Mouse (Mus musculus) MEL (cell line): ENCODE measurements around the gene Zbtb40. TPM values are rescaled to one million over a fixed set of nuclear protein-coding genes. Genes with fewer than 3 reads are reported as not detected.

Source experiments
- DNase-seq: peaks from one replicate; pipeline ENCODE4 v3.0.0; 2011; ENCODE audit warnings: low read depth, low spot score
- H3K27ac ChIP-seq: 2 replicates; pipeline ENCODE4 v1.5.1; 2012; ENCODE audit warnings: low read depth, mild to moderate bottlenecking, control low read depth, low read length, moderate library complexity; ENCODE audit not compliant: control insufficient read depth
- H3K27me3 ChIP-seq, 2 experiments: fragments of 150-350 bp in 1 of 2; sonication (generic) in 1 of 2; 2 replicates each; pipeline ENCODE4 v1.6.1; 2012; ENCODE audit warnings: low read length in 2 of 2, mild to moderate bottlenecking in 2 of 2, improper control_type of control experiment in 1 of 2, moderate library complexity in 1 of 2; ENCODE audit not compliant: insufficient read depth in 2 of 2, control insufficient read depth in 1 of 2
- H3K36me3 ChIP-seq, 2 experiments: 2 replicates each; pipeline ENCODE4 v1.6.1; 2012 to 2014; ENCODE audit warnings: low read length in 2 of 2, improper control_type of control experiment in 1 of 2, inconsistent platforms in 1 of 2, mild to moderate bottlenecking in 1 of 2; ENCODE audit not compliant: insufficient read depth in 2 of 2, control insufficient read depth in 1 of 2
- H3K4me1 ChIP-seq, 2 experiments: fragments of 150-350 bp in 1 of 2; sonication (generic) in 1 of 2; 2 replicates each; pipeline ENCODE4 v1.6.1; 2012; ENCODE audit warnings: low read length in 2 of 2, improper control_type of control experiment in 1 of 2, mild to moderate bottlenecking in 1 of 2; ENCODE audit not compliant: insufficient read depth in 2 of 2, control insufficient read depth in 1 of 2
- H3K4me3 ChIP-seq, 2 experiments: fragments of 150-350 bp in 1 of 2; sonication (generic) in 1 of 2; 2 replicates each; pipeline ENCODE4 v1.5.1; 2012; ENCODE audit warnings: low read depth in 2 of 2, low read length in 2 of 2, mild to moderate bottlenecking in 2 of 2, moderate library complexity in 2 of 2, control low read depth in 1 of 2, improper control_type of control experiment in 1 of 2; ENCODE audit not compliant: control insufficient read depth in 1 of 2, insufficient read depth in 1 of 2
- H3K79me2 ChIP-seq: 2 replicates; pipeline ENCODE4 v1.6.1; 2012; ENCODE audit warnings: mild to moderate bottlenecking, low read length, moderate library complexity; ENCODE audit not compliant: control insufficient read depth, poor library complexity, insufficient read depth
- H3K9ac ChIP-seq: 2 replicates; pipeline ENCODE4 v1.6.1; 2012; ENCODE audit warnings: low read depth, mild to moderate bottlenecking, control low read depth, low read length, moderate library complexity; ENCODE audit not compliant: control insufficient read depth, poor library complexity, severe bottlenecking
- H3K9me3 ChIP-seq: fragments of 150-350 bp; sonication (generic); replicated peaks from 2 replicates; pipeline ENCODE4 v1.6.1; 2012; ENCODE audit warnings: mild to moderate bottlenecking, low read length, improper control_type of control experiment, moderate library complexity; ENCODE audit not compliant: insufficient read depth
- BHLHE40 ChIP-seq: IDR thresholded peaks from 2 replicates; pipeline ENCODE4 v1.6.1; 2012; ENCODE audit warnings: low read depth, mild to moderate bottlenecking, inconsistent platforms, low read length, improper control_type of control experiment, borderline replicate concordance
- CTCF ChIP-seq, 3 experiments: IDR thresholded peaks in 2 of 3; conservative IDR thresholded peaks in 1 of 3; 2 replicates each; pipeline ENCODE4 v1.5.1; 2011 to 2012; ENCODE audit warnings: low read length in 3 of 3, low read depth in 2 of 3, mild to moderate bottlenecking in 2 of 3, improper control_type of control experiment in 1 of 3, inconsistent platforms in 1 of 3, mixed read lengths in 1 of 3, moderate library complexity in 1 of 3; ENCODE audit not compliant: control insufficient read depth in 1 of 3, insufficient read depth in 1 of 3, poor library complexity in 1 of 3, severe bottlenecking in 1 of 3
- EP300 ChIP-seq, 2 experiments: IDR thresholded peaks; 2 replicates each; pipeline ENCODE4 v1.6.1; 2011; ENCODE audit warnings: improper control_type of control experiment in 2 of 2, low read length in 2 of 2, low read depth in 1 of 2, mild to moderate bottlenecking in 1 of 2
- ETS1 ChIP-seq: IDR thresholded peaks from 2 replicates; pipeline ENCODE4 v1.6.1; 2012; ENCODE audit warnings: low read depth, mild to moderate bottlenecking, inconsistent platforms, low read length, improper control_type of control experiment, moderate library complexity
- GABPA ChIP-seq: IDR thresholded peaks from 2 replicates; pipeline ENCODE4 v1.6.1; 2012; ENCODE audit warnings: low read depth, mild to moderate bottlenecking, inconsistent platforms, low read length, improper control_type of control experiment, moderate library complexity
- HCFC1 ChIP-seq: IDR thresholded peaks from 2 replicates; pipeline ENCODE4 v1.6.1; 2012; ENCODE audit warnings: low read depth, mild to moderate bottlenecking, inconsistent platforms, low read length, improper control_type of control experiment, moderate library complexity
- MAFK ChIP-seq: IDR thresholded peaks from 2 replicates; pipeline ENCODE4 v1.6.1; 2011; ENCODE audit warnings: low read depth, mild to moderate bottlenecking, low read length, improper control_type of control experiment, borderline replicate concordance
- MAZ ChIP-seq: IDR thresholded peaks from 2 replicates; pipeline ENCODE4 v1.6.1; 2012; ENCODE audit warnings: low read depth, mild to moderate bottlenecking, inconsistent platforms, low read length, improper control_type of control experiment
- MXI1 ChIP-seq: IDR thresholded peaks from 2 replicates; pipeline ENCODE4 v1.6.1; 2011; ENCODE audit warnings: mild to moderate bottlenecking, low read depth, low read length, improper control_type of control experiment
- MYB ChIP-seq: IDR thresholded peaks from 2 replicates; pipeline ENCODE4 v1.6.1; 2011; ENCODE audit warnings: mild to moderate bottlenecking, low read depth, low read length, improper control_type of control experiment
- MYC ChIP-seq: IDR thresholded peaks from 2 replicates; pipeline ENCODE4 v1.6.1; 2011; ENCODE audit warnings: low read depth, mild to moderate bottlenecking, low read length, improper control_type of control experiment, moderate library complexity
- NELFE ChIP-seq: IDR thresholded peaks from 2 replicates; pipeline ENCODE4 v1.6.1; 2011; ENCODE audit warnings: low read depth, low read length, improper control_type of control experiment
- POLR2A ChIP-seq, 2 experiments: IDR thresholded peaks; 2 replicates each; pipeline ENCODE4 v1.6.1; 2011 to 2012; ENCODE audit warnings: low read length in 2 of 2, mild to moderate bottlenecking in 2 of 2, control low read depth in 1 of 2, improper control_type of control experiment in 1 of 2, low read depth in 1 of 2, moderate library complexity in 1 of 2; ENCODE audit not compliant: control insufficient read depth in 1 of 2, insufficient read depth in 1 of 2, poor library complexity in 1 of 2
- POLR2AphosphoS5 ChIP-seq: IDR thresholded peaks from 2 replicates; pipeline ENCODE4 v1.6.1; 2012; ENCODE audit warnings: low read depth, borderline replicate concordance, mild to moderate bottlenecking, inconsistent platforms, low read length, moderate library complexity, mixed read lengths
- RCOR1 ChIP-seq: IDR thresholded peaks from 2 replicates; pipeline ENCODE4 v1.6.1; 2012; ENCODE audit warnings: low read depth, mild to moderate bottlenecking, inconsistent platforms, low read length, improper control_type of control experiment
- TAL1 ChIP-seq: IDR thresholded peaks from 2 replicates; pipeline ENCODE4 v1.6.1; 2012; ENCODE audit warnings: mild to moderate bottlenecking, inconsistent platforms, low read length, moderate library complexity, mixed read lengths
- TBP ChIP-seq: IDR thresholded peaks from 2 replicates; pipeline ENCODE4 v1.8.0; 2011; ENCODE audit warnings: low read depth, low read length, improper control_type of control experiment
- UBTF ChIP-seq: IDR thresholded peaks from 2 replicates; pipeline ENCODE4 v1.6.1; 2012; ENCODE audit warnings: low read depth, mild to moderate bottlenecking, inconsistent platforms, low read length, improper control_type of control experiment, moderate library complexity, borderline replicate concordance; ENCODE audit not compliant: insufficient read depth
- ZC3H11A ChIP-seq: IDR thresholded peaks from 2 replicates; pipeline ENCODE4 v1.6.1; 2012; ENCODE audit warnings: low read depth, mild to moderate bottlenecking, inconsistent platforms, low read length, improper control_type of control experiment
- ZNF384 ChIP-seq: IDR thresholded peaks from 2 replicates; pipeline ENCODE4 v1.6.1; 2012; ENCODE audit warnings: low read depth, mild to moderate bottlenecking, inconsistent platforms, low read length, improper control_type of control experiment
- polyA plus RNA-seq, 2 experiments: library from polyadenylated mRNA; stranded (reverse) in 1 of 2; unstranded in 1 of 2; fragments of >175 nt in 1 of 2; fragments of >200 nt in 1 of 2; gene quantifications; 2 replicates each; pipeline versions ENCODE4 v1.2.1 to v1.2.4; 2012; ENCODE audit warnings: low replicate concordance in 2 of 2, low read depth in 1 of 2; ENCODE audit not compliant: insufficient read length in 2 of 2, insufficient read depth in 1 of 2, missing spikeins in 1 of 2
- total RNA-seq: library from RNA; depleted of rRNA; stranded (reverse); fragments of 300-350 nt; gene quantifications from 2 replicates; pipeline ENCODE4 v1.2.3, GENCODE M21; 2012

The Zbtb40 gene
- total and polyA plus RNA-seq, 3 experiments: 9.6 to 14.4 TPM; not detected in 1

DNA sequence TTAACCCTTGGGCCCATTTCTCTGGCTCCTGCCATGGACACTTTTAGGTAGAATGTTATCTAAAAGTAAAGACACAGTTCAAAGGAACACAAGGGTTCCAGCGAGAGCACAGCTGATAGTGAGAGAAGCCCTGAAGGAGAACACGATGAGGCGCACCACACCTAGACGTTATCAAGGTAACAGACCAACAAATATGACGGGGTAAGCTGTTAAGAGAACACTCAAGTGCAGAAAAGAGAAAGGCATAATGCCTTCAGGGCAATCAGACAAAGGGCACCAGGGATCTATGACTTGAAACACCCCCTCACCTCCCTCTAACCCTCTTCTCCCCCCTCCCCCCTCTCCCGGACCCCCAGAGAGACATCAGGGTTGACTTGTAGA lies 33.1 kb downstream of the Zbtb40 start (continued):
- TF ChIP-seq TBP: no peak

DNA sequence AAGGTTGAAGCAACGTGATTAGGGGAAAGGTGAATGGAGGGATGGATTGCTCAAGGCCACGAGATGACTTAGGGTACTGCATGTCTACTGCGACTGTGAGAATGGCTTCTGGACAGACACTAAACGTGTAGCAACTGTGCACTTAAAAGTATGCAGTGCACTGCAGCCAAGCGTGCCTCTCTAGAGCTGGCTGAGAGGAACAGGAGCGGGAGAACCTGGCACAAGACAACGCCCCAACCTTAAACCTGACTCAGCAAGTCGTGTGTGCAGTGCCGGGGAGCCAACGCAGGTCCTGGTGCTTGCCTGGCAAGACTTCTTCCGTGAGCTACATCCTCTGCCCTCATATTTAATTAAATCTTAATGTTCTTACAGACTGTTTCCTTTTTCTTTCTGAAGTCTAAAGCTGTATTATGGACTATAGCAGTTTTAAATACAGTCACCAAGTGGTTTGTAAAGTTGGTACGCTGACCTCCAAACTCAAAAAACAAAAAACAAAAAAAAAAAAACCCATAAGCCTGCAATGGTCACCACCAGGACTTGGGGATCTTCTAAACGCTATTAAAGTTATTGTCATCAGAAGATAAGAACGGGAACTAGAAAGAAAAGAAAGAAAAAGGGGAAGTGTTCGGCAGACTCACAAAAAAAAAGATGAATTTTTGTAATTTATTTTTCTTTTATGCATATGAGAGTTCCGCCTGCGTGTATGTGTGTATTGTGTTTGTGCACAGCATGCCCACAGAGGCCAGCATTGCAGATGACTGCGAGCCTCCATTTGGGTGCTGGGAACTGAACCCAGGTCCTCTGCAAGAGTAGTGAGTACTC lies 33.7 kb downstream of the Zbtb40 start:
- Histone ChIP-seq H3K79me2 (no peaks in the 10 kb centered on the region), H3K9me3 (no peaks in the 10 kb centered on the region), H3K27ac (peak overlapping the region; percentile 98), H3K36me3 (peaks cover 0 to 7% of the 10 kb centered on the region in 2 experiments; a peak in 2 of 4 replicates), H3K9ac (peak overlapping the region; percentile 41), H3K27me3 (no peaks in the 10 kb centered on the region), H3K4me3 (peak overlapping the region; percentile 32 to 41; a peak in 3 of 4 replicates), H3K4me1 (peaks cover 4% of the 10 kb centered on the region in 2 experiments)
- no peak for TF ChIP-seq MXI1
- peak; percentile 83 for TF ChIP-seq MAFK
- peak; percentile 95 for TF ChIP-seq ZNF384
- TF ChIP-seq NELFE: no peak
- peak; percentile 12; the same call in 1 of the 2 replicates for TF ChIP-seq ETS1
- 0 out of 2 replicates have a peak, but pooled peaks have one; percentile 49 for TF ChIP-seq TBP
- peak; percentile 79 for DNase-seq

DNA sequence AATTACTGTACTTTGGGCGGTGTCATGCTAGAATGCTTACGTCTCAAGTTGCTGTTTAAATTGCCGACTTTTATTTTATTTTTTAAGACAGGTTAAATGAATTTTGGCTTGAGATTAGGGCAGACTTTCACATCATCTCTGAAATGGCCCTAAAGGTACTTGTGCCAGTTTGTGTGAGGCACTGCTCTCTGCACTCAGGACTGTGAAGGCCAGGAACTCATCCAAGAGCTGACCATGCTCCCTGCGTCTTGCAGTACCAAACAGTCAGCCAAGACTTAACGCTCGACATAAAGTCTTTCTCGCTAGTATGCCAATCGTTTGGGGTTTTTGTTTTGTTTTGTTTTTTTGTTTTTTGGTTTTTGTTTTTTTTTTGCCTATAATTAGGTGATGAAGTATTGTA lies 34.5 kb downstream of the Zbtb40 start:
- TF ChIP-seq CTCF (IDR thresholded peaks at IDR 0.05 in 2 of 3, conservative IDR thresholded peaks at IDR 0.05 in 1 of 3; ENCODE audit: control insufficient read depth in 1 of 3, insufficient read depth in 1 of 3, low read depth in 2 of 3, low read length in 3 of 3, poor library complexity in 1 of 3, severe bottlenecking in 1 of 3) (no peak), MYB (no peak), MAZ (no peak), POLR2AphosphoS5 (no peak), BHLHE40 (no peak), HCFC1 (no peak), UBTF (no peak), POLR2A (IDR thresholded peaks at IDR 0.05; ENCODE audit: control insufficient read depth in 1 of 2, insufficient read depth in 1 of 2, low read depth in 1 of 2, low read length in 2 of 2, poor library complexity in 1 of 2) (no peak), TAL1 (no peak), RCOR1 (no peak), MYC (no peak), ZC3H11A (no peak), EP300 (IDR thresholded peaks at IDR 0.05; ENCODE audit: low read depth in 1 of 2, low read length in 2 of 2) (no peak), GABPA (no peak)
- no peak for DNase-seq
- Histone ChIP-seq H3K27ac (peak overlapping the region; percentile 85; the same call in 1 of the 2 replicates), H3K9me3 (no peaks in the 10 kb centered on the region), H3K36me3 (peaks cover 0 to 7% of the 10 kb centered on the region in 2 experiments; a peak in 2 of 4 replicates), H3K4me1 (peaks cover 4% of the 10 kb centered on the region in 2 experiments; a peak in 3 of 4 replicates), H3K9ac (no peak overlapping the region), H3K27me3 (no peaks in the 10 kb centered on the region), H3K4me3 (no peak overlapping the region), H3K79me2 (no peaks in the 10 kb centered on the region)
